Mouse (Mus musculus) hindlimb bud, embryonic 11.5 days (tissue): ENCODE results near the gene Dpp6.
A peak's percentile ranks its signal among the peaks of the same experiment; 100 is the strongest.

Experiments
- DNase-seq: peaks from one replicate; pipeline ENCODE4 v3.0.0-alpha.2; 2012; ENCODE audit warnings: low read depth, low spot score; ENCODE audit errors: extremely low spot score

Gene Dpp6

GRCm38 (mm10) chr5:27716026-27716425 lies 899.0 kb downstream of the Dpp6 start:
- DNase-seq: no peak

GRCm38 (mm10) chr5:27717301-27717700 lies 900.3 kb downstream of the Dpp6 start:
- DNase-seq: no peak

GRCm38 (mm10) chr5:27719311-27719710 lies 902.3 kb downstream of the Dpp6 start:
- no peak for DNase-seq

GRCm38 (mm10) chr5:27724460-27724859 lies 907.5 kb downstream of the Dpp6 start:
- DNase-seq: no peak

- no peak for DNase-seq
Measured at GRCm38 (mm10) chr5:27730666-27731065, 913.7 kb downstream of the Dpp6 start.

GRCm38 (mm10) chr5:27731392-27731791 lies 914.4 kb downstream of the Dpp6 start:
- no peak for DNase-seq

GRCm38 (mm10) chr5:27732288-27732868 lies 915.4 kb downstream of the Dpp6 start:
- DNase-seq: no peak

- peak; percentile 73 for DNase-seq
Measured at GRCm38 (mm10) chr5:27737168-27737567, 920.2 kb downstream of the Dpp6 start.

GRCm38 (mm10) chr5:27739216-27739615 lies 922.2 kb downstream of the Dpp6 start:
- no peak for DNase-seq

- no peak for DNase-seq
Measured at GRCm38 (mm10) chr5:27744944-27745343, 927.9 kb downstream of the Dpp6 start.

- DNase-seq: no peak
Measured at GRCm38 (mm10) chr5:27765780-27766179, 948.8 kb downstream of the Dpp6 start.

GRCm38 (mm10) chr5:27767948-27768347 lies 950.9 kb downstream of the Dpp6 start:
- DNase-seq: no peak
